Mouse (Mus musculus): Measurements from ENCODE around the gene Nectin2. TPM values are rescaled to one million over a fixed set of nuclear protein-coding genes. Genes with fewer than 3 reads are reported as not detected.
"Not testable (repeated sequence)": the region's sequence is repeated elsewhere in the genome, so short reads cannot be mapped to it uniquely, and the experiment has no call there.

Nectin2 gene
- polyA plus RNA-seq, 1 experiment from 2014 or later, result 67.1 TPM

GRCm38 (mm10) chr7:19686927-19687583 lies 63.2 kb downstream of the Nectin2 start:
- not testable (repeated sequence) for H3K4me1 ChIP-seq; H3K4me2 ChIP-seq (replicated peaks); ATAC-seq (ENCODE audit: low FRiP score); H3K27ac ChIP-seq; H3K4me3 ChIP-seq; H3K36me3 ChIP-seq; H3K9me3 ChIP-seq (replicated peaks); H3K27me3 ChIP-seq; H3K9ac ChIP-seq
- 69% methylated on average over 8 of the region's 8 CpGs for WGBS

- Histone ChIP-seq H3K36me3 (no peaks in the 10 kb centered on the region), H3K9ac (no peak overlapping the region), H3K27me3 (no peaks in the 10 kb centered on the region), H3K4me3 (no peak overlapping the region), H3K4me1 (no peaks in the 10 kb centered on the region), H3K4me2 (replicated peaks) (no peak overlapping the region), H3K9me3 (replicated peaks) (no peaks in the 10 kb centered on the region), H3K27ac (no peak overlapping the region)
- no peak for ATAC-seq (ENCODE audit: low FRiP score)
- WGBS, result 86% methylated on average over 6 of the region's 6 CpGs
These were observed 63.8 kb downstream of the Nectin2 start for GRCm38 (mm10) chr7:19686521-19686920.

GRCm38 (mm10) chr7:19685374-19685773 lies 64.9 kb downstream of the Nectin2 start:
- no peak overlapping the region for H3K4me2 ChIP-seq (replicated peaks)
- no peaks in the 10 kb centered on the region for H3K9me3 ChIP-seq (replicated peaks)
- no peaks in the 10 kb centered on the region for H3K27me3 ChIP-seq
- no peak overlapping the region for H3K4me3 ChIP-seq
- H3K36me3 ChIP-seq, result no peaks in the 10 kb centered on the region
- WGBS, result 60% methylated on average over 4 of the region's 4 CpGs
- no peak overlapping the region for H3K9ac ChIP-seq
- ATAC-seq (ENCODE audit: low FRiP score), result no peak
- H3K4me1 ChIP-seq, result no peaks in the 10 kb centered on the region
- H3K27ac ChIP-seq, result no peak overlapping the region

GRCm38 (mm10) chr7:19683771-19684201 lies 66.5 kb downstream of the Nectin2 start:
- no peaks in the 10 kb centered on the region for H3K9me3 ChIP-seq (replicated peaks)
- H3K9ac ChIP-seq, result no peak overlapping the region
- H3K36me3 ChIP-seq, result no peaks in the 10 kb centered on the region
- no peaks in the 10 kb centered on the region for H3K27me3 ChIP-seq
- no peak for ATAC-seq (ENCODE audit: low FRiP score)
- H3K27ac ChIP-seq, result no peak overlapping the region
- H3K4me3 ChIP-seq, result no peak overlapping the region
- no peaks in the 10 kb centered on the region for H3K4me1 ChIP-seq
- 85% methylated on average over 6 of the region's 6 CpGs for WGBS
- H3K4me2 ChIP-seq (replicated peaks), result no peak overlapping the region

- Histone ChIP-seq H3K27me3 (no peaks in the 10 kb centered on the region), H3K4me3 (no peak overlapping the region), H3K36me3 (no peaks in the 10 kb centered on the region), H3K4me2 (replicated peaks) (no peak overlapping the region), H3K9ac (no peak overlapping the region), H3K4me1 (no peaks in the 10 kb centered on the region), H3K27ac (no peak overlapping the region), H3K9me3 (replicated peaks) (no peaks in the 10 kb centered on the region)
- ATAC-seq (ENCODE audit: low FRiP score), result no peak
- WGBS, result 78% methylated on average over 3 of the region's 3 CpGs
These were observed 67.3 kb downstream of the Nectin2 start for GRCm38 (mm10) chr7:19682979-19683378.

GRCm38 (mm10) chr7:19681202-19681694 lies 69.0 kb downstream of the Nectin2 start, which contains the start of the genes Gm44805 and Apoc4:
Gm44805 (minus strand) TSS chr7:19681423.
Apoc4 (minus strand) TSS chr7:19681479.
- WGBS, result 54% methylated on average over 8 of the region's 8 CpGs
- Histone ChIP-seq H3K27me3 (no peaks in the 10 kb centered on the region), H3K4me3 (no peak within 1 kb of the TSS), H3K9me3 (replicated peaks) (no peaks in the 10 kb centered on the region), H3K27ac (no peak within 1 kb of the TSS), H3K4me1 (no peaks in the 10 kb centered on the region), H3K36me3 (no peaks in the 10 kb centered on the region), H3K4me2 (replicated peaks) (no peak within 1 kb of the TSS), H3K9ac (no peak within 1 kb of the TSS)
- ATAC-seq (ENCODE audit: low FRiP score), result no peak

GRCm38 (mm10) chr7:19680702-19681101 lies 69.6 kb downstream of the Nectin2 start:
- ATAC-seq (ENCODE audit: low FRiP score), result no peak
- Histone ChIP-seq H3K27ac (no peak overlapping the region), H3K4me3 (no peak overlapping the region), H3K9me3 (replicated peaks) (no peaks in the 10 kb centered on the region), H3K4me2 (replicated peaks) (no peak overlapping the region), H3K9ac (no peak overlapping the region), H3K27me3 (no peaks in the 10 kb centered on the region), H3K4me1 (no peaks in the 10 kb centered on the region), H3K36me3 (no peaks in the 10 kb centered on the region)
- WGBS, result 82% methylated on average over 2 of the region's 2 CpGs

- Histone ChIP-seq H3K27ac (no peak overlapping the region), H3K4me1 (no peaks in the 10 kb centered on the region), H3K27me3 (no peaks in the 10 kb centered on the region), H3K4me2 (replicated peaks) (no peak overlapping the region), H3K9ac (no peak overlapping the region), H3K4me3 (no peak overlapping the region), H3K36me3 (no peaks in the 10 kb centered on the region), H3K9me3 (replicated peaks) (no peaks in the 10 kb centered on the region)
- WGBS, result 88% methylated on average over 3 of the region's 3 CpGs
- ATAC-seq (ENCODE audit: low FRiP score), result no peak
These were observed 71.4 kb downstream of the Nectin2 start for GRCm38 (mm10) chr7:19678901-19679300.

- no peak within 1 kb of the TSS for H3K9ac ChIP-seq
- ATAC-seq (ENCODE audit: low FRiP score), result no peak
- WGBS, result 68% methylated on average over 8 of the region's 8 CpGs
- H3K27ac ChIP-seq, result no peak within 1 kb of the TSS
- no peaks in the 10 kb centered on the region for H3K27me3 ChIP-seq
- no peak within 1 kb of the TSS for H3K4me2 ChIP-seq (replicated peaks)
- no peak within 1 kb of the TSS for H3K4me3 ChIP-seq
- H3K36me3 ChIP-seq, result no peaks in the 10 kb centered on the region
- no peaks in the 10 kb centered on the region for H3K9me3 ChIP-seq (replicated peaks)
- no peaks in the 10 kb centered on the region for H3K4me1 ChIP-seq
These were observed 72.4 kb downstream of the Nectin2 start, which contains the start of gene Apoc2 for GRCm38 (mm10) chr7:19677872-19678271. Apoc2 (minus strand) TSS chr7:19677941.

GRCm38 (mm10) chr7:19676662-19677061 lies 73.6 kb downstream of the Nectin2 start:
- Histone ChIP-seq H3K4me3 (no peak overlapping the region), H3K4me1 (no peaks in the 10 kb centered on the region), H3K36me3 (no peaks in the 10 kb centered on the region), H3K9me3 (replicated peaks) (no peaks in the 10 kb centered on the region), H3K27ac (no peak overlapping the region), H3K4me2 (replicated peaks) (no peak overlapping the region), H3K27me3 (no peaks in the 10 kb centered on the region), H3K9ac (no peak overlapping the region)
- no peak for ATAC-seq (ENCODE audit: low FRiP score)
- 72% methylated on average over 1 of the region's 1 CpGs for WGBS

GRCm38 (mm10) chr7:19675824-19676223 lies 74.5 kb downstream of the Nectin2 start:
- H3K4me2 ChIP-seq (replicated peaks), result no peak overlapping the region
- no peaks in the 10 kb centered on the region for H3K36me3 ChIP-seq
- H3K9ac ChIP-seq, result no peak overlapping the region
- H3K27me3 ChIP-seq, result no peaks in the 10 kb centered on the region
- no peaks in the 10 kb centered on the region for H3K4me1 ChIP-seq
- H3K4me3 ChIP-seq, result no peak overlapping the region
- no peak overlapping the region for H3K27ac ChIP-seq
- H3K9me3 ChIP-seq (replicated peaks), result no peaks in the 10 kb centered on the region
- no peak for ATAC-seq (ENCODE audit: low FRiP score)
- 84% methylated on average over 10 of the region's 10 CpGs for WGBS

GRCm38 (mm10) chr7:19673083-19673699 lies 77.1 kb downstream of the Nectin2 start:
- WGBS, result 72% methylated on average over 14 of the region's 14 CpGs
- H3K4me1 ChIP-seq, result peaks cover 3% of the 10 kb centered on the region; the same call in 1 of the 2 replicates

GRCm38 (mm10) chr7:19671511-19671910 lies 78.8 kb downstream of the Nectin2 start:
- WGBS, result 77% methylated on average over 10 of the region's 10 CpGs
- Histone ChIP-seq H3K9ac (no peak overlapping the region), H3K27me3 (no peaks in the 10 kb centered on the region), H3K4me2 (replicated peaks) (no peak overlapping the region), H3K4me1 (peaks cover 3% of the 10 kb centered on the region; the same call in 1 of the 2 replicates), H3K27ac (no peak overlapping the region), H3K36me3 (no peaks in the 10 kb centered on the region), H3K4me3 (no peak overlapping the region), H3K9me3 (replicated peaks) (no peaks in the 10 kb centered on the region)
- no peak for ATAC-seq (ENCODE audit: low FRiP score)

More at GRCm38 (mm10) chr7:19673083-19673699, 77.1 kb downstream of the Nectin2 start:
- ATAC-seq (ENCODE audit: low FRiP score), result no peak
- no peak overlapping the region for H3K4me2 ChIP-seq (replicated peaks)
- no peak overlapping the region for H3K27ac ChIP-seq
- H3K9me3 ChIP-seq (replicated peaks), result no peaks in the 10 kb centered on the region
- no peaks in the 10 kb centered on the region for H3K27me3 ChIP-seq
- no peaks in the 10 kb centered on the region for H3K36me3 ChIP-seq
- no peak overlapping the region for H3K9ac ChIP-seq
- H3K4me3 ChIP-seq, result no peak overlapping the region
